Mouse (Mus musculus) G1E (cell line): ENCODE data around the gene Gm10799.

ENCODE experiments used
- CTCF ChIP-seq: IDR thresholded peaks from 2 replicates; pipeline ENCODE4 v1.5.1; 2012; ENCODE audit warnings: low read depth, low read length, inconsistent platforms, mixed read lengths
- TAL1 ChIP-seq: conservative IDR thresholded peaks from 2 replicates; pipeline ENCODE4 v1.6.1; 2012; ENCODE audit warnings: low read depth, low read length, inconsistent platforms, mixed read lengths

- TF ChIP-seq CTCF (no peak), TAL1 (no peak)
Observed at GRCm38 (mm10) chr2:104030381-104030780, 38.0 kb downstream of the Gm10799 start.
